Mouse (Mus musculus) embryonic facial prominence, embryonic 15.5 days (tissue): ENCODE data around the gene Cpm. TPM values are rescaled to one million over a fixed set of nuclear protein-coding genes. Genes with fewer than 3 reads are reported as not detected.

ENCODE experiments used
- ATAC-seq: fragments of 200-750 bp; cut with Nextera tagmentation; 2 replicates; pipeline ENCODE4 v1.8.0; 2017; ENCODE audit warnings: low read depth, moderate TSS enrichment; ENCODE audit not compliant: insufficient number of reproducible peaks, low FRiP score, low TSS enrichment
- H3K27ac ChIP-seq: fragments of 300-500 bp; sonication (generic); replicated peaks from 2 replicates; pipeline ENCODE4 v1.5.1; 2015; ENCODE audit warnings: mild to moderate bottlenecking, inconsistent platforms
- H3K27me3 ChIP-seq: fragments of 300-500 bp; sonication (generic); 2 replicates; pipeline ENCODE4 v1.6.1; 2015; ENCODE audit warnings: inconsistent platforms
- H3K36me3 ChIP-seq: fragments of 300-500 bp; sonication (generic); 2 replicates; pipeline ENCODE4 v1.6.1; 2015; ENCODE audit warnings: mild to moderate bottlenecking, inconsistent platforms
- H3K4me1 ChIP-seq: fragments of 300-500 bp; sonication (generic); 2 replicates; pipeline ENCODE4 v1.6.1; 2015; ENCODE audit warnings: inconsistent platforms
- H3K4me2 ChIP-seq: fragments of 300-500 bp; sonication (generic); replicated peaks from 2 replicates; pipeline ENCODE4 v1.6.1; 2015; ENCODE audit warnings: mild to moderate bottlenecking, inconsistent platforms
- H3K4me3 ChIP-seq: fragments of 300-500 bp; sonication (generic); replicated peaks from 2 replicates; pipeline ENCODE4 v1.5.1; 2015; ENCODE audit warnings: mild to moderate bottlenecking, inconsistent platforms
- H3K9ac ChIP-seq: fragments of 300-500 bp; sonication (generic); 2 replicates; pipeline ENCODE4 v1.6.1; 2015; ENCODE audit warnings: inconsistent platforms
- H3K9me3 ChIP-seq: fragments of 300-500 bp; sonication (generic); replicated peaks from 2 replicates; pipeline ENCODE4 v1.6.1; 2016; ENCODE audit warnings: inconsistent platforms
- WGBS: fragments of 180-500 bp; shearing (Covaris S2); methylation state at CpG from one replicate; pipeline ENCODE4 v1.1.7; 2015; 5-methylcytosine and 5-hydroxymethylcytosine counted together
- polyA plus RNA-seq: library from polyadenylated mRNA; unstranded; fragments of >200 nt; fragmentation: Nextera tagmentation; extraction: Ambion mirVana; gene quantifications from 2 replicates; pipeline ENCODE4 v1.2.1, GENCODE M21; 2015

Cpm gene
- polyA plus RNA-seq, 1 experiment from 2014 or later, result 68.7 TPM

DNA sequence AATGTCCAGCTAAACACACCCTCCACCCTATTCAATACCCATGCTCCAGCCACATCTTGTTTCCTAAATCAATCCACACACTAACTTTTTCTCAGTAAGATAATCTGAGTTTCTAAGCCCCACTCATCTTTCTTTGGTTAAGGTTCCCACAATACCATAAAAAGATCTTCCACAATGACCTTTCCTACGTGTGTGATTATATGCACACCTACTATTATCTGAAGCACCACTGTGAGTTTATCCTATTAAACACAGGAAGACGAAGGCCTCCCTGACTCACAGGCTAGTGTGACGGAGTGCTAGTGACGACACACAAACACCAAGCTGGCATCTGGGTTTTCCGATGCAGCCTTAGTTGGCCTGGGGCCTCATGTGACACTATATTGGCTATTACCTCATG, 63.7 kb downstream of the Cpm start:
- Histone ChIP-seq H3K4me1 (no peaks in the 10 kb centered on the region), H3K27ac (no peak overlapping the region), H3K4me3 (no peak overlapping the region), H3K9me3 (no peaks in the 10 kb centered on the region), H3K9ac (no peak overlapping the region), H3K27me3 (no peaks in the 10 kb centered on the region), H3K36me3 (peaks cover 86% of the 10 kb centered on the region), H3K4me2 (no peak overlapping the region)
- no peak for ATAC-seq
- WGBS, result 93% methylated on average over 5 of the region's 5 CpGs

DNA sequence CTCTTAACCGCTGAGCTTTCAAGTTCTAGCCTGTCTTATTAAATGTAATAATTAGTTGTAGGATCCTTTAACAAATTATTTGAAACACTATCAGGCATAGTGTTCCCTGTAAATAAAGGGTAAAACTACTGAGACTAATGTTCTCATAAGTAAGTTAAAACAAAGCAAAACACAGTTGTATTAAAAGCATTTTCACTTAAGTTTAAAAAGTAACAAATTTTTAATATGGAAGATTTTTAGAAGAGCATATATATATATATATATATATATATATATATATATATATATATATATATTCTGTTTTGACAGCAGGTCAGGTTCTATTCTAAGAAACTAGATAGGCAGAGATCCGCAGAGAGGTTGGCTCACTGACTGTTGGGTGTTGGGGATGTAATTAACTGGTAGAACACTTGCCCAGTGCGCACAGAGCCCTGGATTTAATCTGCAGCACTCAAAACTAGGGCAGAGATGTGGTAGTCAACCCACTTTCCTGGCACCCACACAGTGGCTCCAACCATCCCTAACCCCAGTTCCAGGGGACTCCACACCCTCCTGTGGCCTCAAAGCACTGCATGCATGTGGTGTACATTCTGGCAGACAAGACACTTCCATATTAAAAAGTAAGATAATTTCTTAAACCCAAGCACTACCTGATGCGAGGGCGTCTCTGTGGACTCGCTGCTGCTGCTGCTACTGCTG, 65.1 kb downstream of the Cpm start:
- Histone ChIP-seq H3K27me3 (no peaks in the 10 kb centered on the region), H3K4me3 (no peak overlapping the region), H3K9me3 (no peaks in the 10 kb centered on the region), H3K9ac (no peak overlapping the region), H3K27ac (no peak overlapping the region), H3K36me3 (peaks cover 87% of the 10 kb centered on the region), H3K4me1 (no peaks in the 10 kb centered on the region), H3K4me2 (no peak overlapping the region)
- no peak for ATAC-seq
- 93% methylated on average over 6 of the region's 6 CpGs for WGBS

DNA sequence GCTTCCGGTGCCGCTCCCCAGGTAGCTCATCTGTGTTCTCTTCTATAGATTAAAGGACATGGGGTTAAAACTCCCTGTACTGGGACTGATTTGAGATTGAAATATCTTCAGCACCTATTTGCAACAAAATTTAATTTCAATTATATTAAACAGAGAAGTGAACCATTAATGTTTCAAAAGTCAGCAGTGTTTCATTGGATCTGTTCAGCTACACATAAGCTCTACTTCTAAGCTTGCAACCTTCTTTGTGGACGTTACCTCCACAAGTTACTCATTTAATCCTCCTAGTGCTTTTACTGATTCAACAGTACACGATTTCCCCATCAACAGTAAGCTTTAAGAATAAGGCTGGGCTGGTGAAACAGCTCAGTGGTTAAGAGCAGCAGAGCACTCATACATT, 65.7 kb downstream of the Cpm start:
- ATAC-seq, result no peak
- WGBS, result 97% methylated on average over 4 of the region's 4 CpGs
- no peaks in the 10 kb centered on the region for H3K9me3 ChIP-seq
- no peak overlapping the region for H3K27ac ChIP-seq
- no peak overlapping the region for H3K4me3 ChIP-seq
- peaks cover 91% of the 10 kb centered on the region for H3K36me3 ChIP-seq
- H3K4me1 ChIP-seq, result no peaks in the 10 kb centered on the region
- H3K27me3 ChIP-seq, result no peaks in the 10 kb centered on the region
- H3K9ac ChIP-seq, result no peak overlapping the region
- H3K4me2 ChIP-seq, result no peak overlapping the region

DNA sequence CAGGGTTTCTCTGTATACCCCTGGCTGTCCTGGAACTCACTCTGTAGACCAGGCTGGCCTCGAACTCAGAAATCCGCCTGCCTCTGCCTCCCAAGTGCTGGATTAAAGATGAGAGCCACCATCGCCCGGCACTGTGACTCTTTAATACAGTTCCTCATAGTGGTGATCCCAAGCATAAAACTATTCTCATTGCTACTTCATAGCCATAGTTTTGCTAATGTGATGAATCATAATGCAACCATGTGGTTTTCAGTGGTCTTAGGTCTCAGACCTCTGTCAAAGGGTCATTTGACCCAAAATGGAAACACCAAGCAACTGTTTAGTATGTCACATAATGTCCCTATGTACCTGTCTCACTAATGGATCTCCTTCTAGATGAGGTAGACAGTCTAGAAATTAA, 66.3 kb downstream of the Cpm start:
- H3K4me2 ChIP-seq, result no peak overlapping the region
- H3K36me3 ChIP-seq, result peaks cover 91% of the 10 kb centered on the region
- H3K9me3 ChIP-seq, result no peaks in the 10 kb centered on the region
- no peaks in the 10 kb centered on the region for H3K4me1 ChIP-seq
- H3K27ac ChIP-seq, result no peak overlapping the region
- no peak overlapping the region for H3K4me3 ChIP-seq
- no peak overlapping the region for H3K9ac ChIP-seq
- WGBS, result over 99% methylated on average over 4 of the region's 4 CpGs
- ATAC-seq, result no peak
- no peaks in the 10 kb centered on the region for H3K27me3 ChIP-seq

DNA sequence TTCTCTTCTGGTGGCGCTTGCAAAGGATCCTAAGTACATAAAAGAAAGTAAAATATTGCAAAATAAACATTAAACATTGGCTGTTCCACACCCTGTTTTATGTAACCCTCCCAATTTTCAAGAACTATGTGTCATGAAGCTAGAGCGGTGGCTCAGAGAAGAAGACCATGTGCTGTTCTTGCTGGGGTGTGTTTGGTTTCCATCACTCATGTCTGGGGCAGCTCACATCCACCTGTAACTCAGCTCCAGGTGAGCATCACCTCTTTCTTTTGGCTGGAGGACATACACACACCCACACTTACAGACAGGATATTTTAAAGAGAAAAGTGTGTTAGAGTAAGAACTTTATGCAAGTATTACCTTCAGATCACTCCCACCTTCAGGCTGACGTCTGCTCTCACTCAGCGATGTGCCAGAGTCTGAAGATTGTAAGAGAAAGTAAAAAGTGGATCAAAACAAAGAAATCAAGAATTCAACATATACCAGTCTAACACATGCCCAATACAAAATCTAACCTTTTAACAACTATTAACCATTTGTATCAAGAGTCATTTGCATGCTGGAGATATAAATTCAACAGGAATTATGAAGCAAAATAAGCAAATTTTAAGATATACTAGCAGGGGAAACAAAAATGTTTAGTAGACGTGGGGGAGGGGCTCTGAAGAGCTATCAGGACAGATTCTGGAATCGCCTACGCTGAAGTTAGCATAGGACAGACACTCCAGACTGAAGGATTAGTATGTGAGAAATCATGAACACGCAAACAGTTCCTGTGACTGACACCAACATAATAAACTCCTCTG, 66.9 kb downstream of the Cpm start:
- ATAC-seq, result no peak
- no peaks in the 10 kb centered on the region for H3K9me3 ChIP-seq
- no peak overlapping the region for H3K4me2 ChIP-seq
- no peaks in the 10 kb centered on the region for H3K4me1 ChIP-seq
- H3K9ac ChIP-seq, result no peak overlapping the region
- H3K36me3 ChIP-seq, result peaks cover 91% of the 10 kb centered on the region
- H3K27ac ChIP-seq, result no peak overlapping the region
- 90% methylated on average over 8 of the region's 8 CpGs for WGBS
- no peaks in the 10 kb centered on the region for H3K27me3 ChIP-seq
- H3K4me3 ChIP-seq, result no peak overlapping the region

DNA sequence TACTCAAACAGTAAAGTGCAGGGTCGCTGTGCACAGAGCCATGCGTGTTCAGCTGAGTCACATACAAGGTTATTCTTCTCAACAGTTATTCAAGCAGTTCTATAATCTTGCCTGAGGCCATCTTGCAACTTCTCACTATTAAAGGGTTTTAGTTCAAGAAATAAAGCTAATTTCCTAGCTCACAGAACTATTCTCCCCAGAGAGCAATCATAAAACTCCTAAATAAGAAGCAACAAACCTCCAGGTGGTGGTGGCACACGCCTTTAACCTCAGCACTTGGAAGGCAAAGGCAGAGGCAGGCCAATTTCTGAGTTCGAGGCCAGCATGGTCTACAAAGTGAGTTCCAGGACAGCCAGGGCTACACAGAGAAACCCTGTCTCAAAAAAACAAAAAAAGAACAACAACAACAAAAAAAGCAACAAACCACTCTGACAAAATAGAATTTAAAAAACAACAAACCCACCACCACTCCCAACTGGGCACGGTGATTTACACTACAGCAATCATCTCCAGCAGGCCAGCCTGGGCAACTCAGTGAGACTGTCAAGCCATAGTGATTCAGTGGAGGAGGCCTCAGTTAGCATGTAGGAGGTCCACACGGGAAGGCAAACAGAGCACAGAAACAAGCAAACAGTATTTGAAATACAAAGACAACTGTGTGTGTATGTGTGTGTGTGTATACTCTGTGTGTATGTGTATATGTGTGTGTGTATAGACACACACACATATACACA, 67.7 kb downstream of the Cpm start:
- H3K27me3 ChIP-seq, result no peaks in the 10 kb centered on the region
- no peak overlapping the region for H3K4me2 ChIP-seq
- 94% methylated on average over 6 of the region's 6 CpGs for WGBS
- no peaks in the 10 kb centered on the region for H3K9me3 ChIP-seq
- H3K4me3 ChIP-seq, result no peak overlapping the region
- no peak for ATAC-seq
- H3K36me3 ChIP-seq, result peaks cover 91% of the 10 kb centered on the region
- no peak overlapping the region for H3K9ac ChIP-seq
- H3K27ac ChIP-seq, result no peak overlapping the region
- H3K4me1 ChIP-seq, result no peaks in the 10 kb centered on the region

DNA sequence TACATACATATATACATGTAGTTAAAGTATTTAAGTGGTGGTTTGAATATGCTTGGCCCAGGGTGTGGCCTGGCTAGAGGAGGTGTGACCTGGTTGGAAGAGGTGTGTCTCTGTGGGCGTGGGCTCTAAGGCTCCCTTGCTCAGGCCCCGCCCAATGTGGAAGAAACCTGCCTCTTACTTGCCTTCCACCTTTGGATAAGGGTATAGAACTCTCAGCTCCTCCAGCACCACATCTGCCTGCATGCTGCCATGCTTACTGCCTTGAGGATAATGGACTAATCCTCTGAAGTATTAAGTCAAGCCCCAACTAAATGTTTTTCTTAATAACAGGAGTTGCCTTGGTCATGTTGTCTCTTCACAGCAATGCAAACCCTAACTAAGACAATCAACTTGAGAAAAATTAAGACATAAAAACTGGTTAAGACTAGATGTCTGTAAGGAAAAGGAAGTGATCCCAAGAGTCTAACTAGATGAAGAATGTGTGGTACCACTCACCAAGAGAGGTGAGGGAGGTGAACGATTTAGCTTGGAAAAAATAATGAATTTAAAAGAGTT, 68.3 kb downstream of the Cpm start:
- H3K27ac ChIP-seq, result no peak overlapping the region
- H3K9me3 ChIP-seq, result no peaks in the 10 kb centered on the region
- no peaks in the 10 kb centered on the region for H3K27me3 ChIP-seq
- 91% methylated on average over 3 of the region's 3 CpGs for WGBS
- no peaks in the 10 kb centered on the region for H3K4me1 ChIP-seq
- H3K4me3 ChIP-seq, result no peak overlapping the region
- ATAC-seq, result no peak
- no peak overlapping the region for H3K4me2 ChIP-seq
- H3K36me3 ChIP-seq, result peaks cover 86% of the 10 kb centered on the region
- H3K9ac ChIP-seq, result no peak overlapping the region

DNA sequence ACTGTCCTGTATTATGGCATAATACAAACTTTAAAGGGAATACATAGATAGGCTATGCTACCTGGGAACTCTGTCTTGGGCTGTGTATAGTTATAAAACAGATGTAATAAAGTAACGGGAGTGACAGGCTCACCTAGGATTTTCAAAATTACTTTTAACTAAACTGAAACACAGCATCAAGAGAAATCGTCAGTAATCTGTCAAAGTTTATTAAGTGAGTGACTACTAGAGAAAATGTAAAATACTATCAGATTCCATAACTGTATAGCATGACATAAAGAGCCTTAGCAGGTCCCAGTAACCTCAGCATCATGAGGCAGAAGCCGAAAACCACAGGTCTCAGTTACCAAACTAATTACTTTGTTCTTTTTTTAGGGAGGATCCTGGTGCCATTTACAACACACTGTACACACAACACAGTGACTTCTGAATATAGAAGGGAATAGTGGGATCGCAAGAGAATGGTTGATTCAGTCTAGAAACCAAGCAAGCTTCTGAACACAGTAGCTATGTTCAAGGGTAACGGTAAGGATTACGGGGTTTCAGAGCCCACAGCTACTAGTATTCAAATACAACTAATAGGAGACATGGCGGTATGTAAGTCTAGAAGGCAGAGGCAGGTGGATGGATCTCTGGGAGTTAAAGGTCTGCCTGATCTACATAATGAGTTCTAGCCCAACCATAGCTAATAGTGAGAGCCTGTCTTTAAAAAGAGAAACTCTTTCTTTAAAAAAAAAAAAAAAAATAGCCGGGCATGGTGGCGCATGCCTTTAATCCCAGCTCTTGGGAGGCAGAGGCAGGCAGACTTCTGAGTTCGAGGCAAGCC, 69.2 kb downstream of the Cpm start:
- Histone ChIP-seq H3K4me1 (no peaks in the 10 kb centered on the region), H3K27me3 (no peaks in the 10 kb centered on the region), H3K27ac (no peak overlapping the region), H3K4me2 (no peak overlapping the region), H3K9me3 (no peaks in the 10 kb centered on the region), H3K36me3 (peaks cover 89% of the 10 kb centered on the region), H3K4me3 (no peak overlapping the region), H3K9ac (no peak overlapping the region)
- ATAC-seq, result no peak
- WGBS, result 92% methylated on average over 10 of the region's 10 CpGs

DNA sequence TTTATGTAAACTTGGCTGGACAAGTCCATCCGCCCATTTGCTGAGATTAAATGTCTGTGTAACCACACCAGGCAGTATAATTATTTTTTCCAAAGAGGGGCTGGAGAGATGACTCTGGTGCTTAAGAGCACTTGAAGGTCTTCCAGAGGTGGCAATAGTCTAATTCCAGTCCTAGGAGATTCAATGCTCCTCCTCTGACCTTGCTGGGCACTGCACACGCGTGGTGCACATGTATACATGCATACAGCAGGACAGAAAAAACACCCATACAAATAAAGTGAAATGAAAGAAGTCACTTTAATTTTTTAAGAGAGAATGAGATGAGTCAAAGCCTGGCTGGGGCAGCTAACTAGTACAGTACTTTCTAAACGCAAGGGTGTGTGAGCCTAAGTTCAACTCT, 70.6 kb downstream of the Cpm start:
- no peaks in the 10 kb centered on the region for H3K4me1 ChIP-seq
- no peak overlapping the region for H3K4me3 ChIP-seq
- H3K36me3 ChIP-seq, result peaks cover 89% of the 10 kb centered on the region
- H3K9ac ChIP-seq, result no peak overlapping the region
- no peaks in the 10 kb centered on the region for H3K27me3 ChIP-seq
- H3K27ac ChIP-seq, result no peak overlapping the region
- ATAC-seq, result no peak
- H3K9me3 ChIP-seq, result no peaks in the 10 kb centered on the region
- 95% methylated on average over 4 of the region's 4 CpGs for WGBS
- H3K4me2 ChIP-seq, result no peak overlapping the region

DNA sequence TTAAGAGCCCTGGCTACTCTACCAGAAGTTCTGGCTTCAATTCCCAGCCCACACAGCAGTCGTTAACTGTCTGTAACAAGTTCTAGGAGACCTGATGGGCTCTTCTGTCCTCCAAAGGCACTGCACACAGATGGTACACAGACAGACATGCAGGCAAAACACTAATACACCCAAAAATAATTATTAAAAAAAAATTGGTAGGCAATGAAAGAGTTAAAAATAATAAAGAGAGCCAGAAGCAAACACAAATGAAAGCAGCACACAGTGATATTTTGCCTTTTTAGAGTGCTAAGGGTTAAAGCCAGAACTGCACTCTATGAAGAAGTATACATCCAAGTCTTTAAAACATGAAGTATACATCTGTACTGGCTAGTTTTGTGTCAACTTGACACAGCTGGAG, 71.2 kb downstream of the Cpm start:
- WGBS, result 80% methylated on average over 1 of the region's 1 CpGs
- ATAC-seq, result no peak
- Histone ChIP-seq H3K27me3 (no peaks in the 10 kb centered on the region), H3K4me1 (no peaks in the 10 kb centered on the region), H3K36me3 (peaks cover 89% of the 10 kb centered on the region), H3K27ac (no peak overlapping the region), H3K4me2 (no peak overlapping the region), H3K9me3 (no peaks in the 10 kb centered on the region), H3K9ac (no peak overlapping the region), H3K4me3 (no peak overlapping the region)
